18 mouse cellular contexts compared by ENCODE assay signal in the genomic region with DNA sequence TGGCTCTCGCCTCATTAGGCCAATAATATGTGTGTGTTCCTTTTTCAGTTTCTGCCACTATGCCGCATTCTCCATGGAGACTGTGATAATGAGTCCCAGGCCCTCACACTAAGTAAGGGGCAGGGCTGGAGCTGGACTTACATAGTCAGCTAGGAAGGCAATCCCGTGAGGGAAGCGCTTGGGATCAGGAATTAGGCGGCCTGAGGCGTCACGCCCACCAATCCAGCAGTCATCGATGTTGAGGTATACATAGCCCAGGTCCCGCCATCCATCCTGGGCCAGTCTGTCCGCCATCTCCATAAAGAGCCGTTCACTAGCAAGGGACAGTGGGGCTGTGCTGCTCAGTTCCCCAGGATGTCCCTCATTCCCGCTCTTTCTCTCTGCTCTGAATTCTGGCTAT. TPM values are rescaled to one million over a fixed set of nuclear protein-coding genes. Genes with fewer than 3 reads are reported as not detected.
DNase-seq lines count a peak whose midpoint lies in the region; ATAC-seq lines count a peak whose summit lies in the region.
"Had no signal": no experiment of that assay in that cellular context is flagged by ENCODE, and none has a peak within 500 bp of the region (broad histone marks: within the 10 kb centered on the region; RNA-seq: fewer than 3 reads in every experiment).

No protein-coding gene starts in this region.

- 84% methylated on average over 12 of the region's 12 CpGs for WGBS in heart, embryonic 13.5 days
- WGBS in heart, embryonic 12.5 days: 88% methylated on average over 12 of the region's 12 CpGs
- 63% methylated on average over 12 of the region's 12 CpGs for WGBS in neural tube, embryonic 12.5 days
- 84% methylated on average over 12 of the region's 12 CpGs for WGBS in intestine, embryonic 15.5 days
- 91% methylated on average over 12 of the region's 12 CpGs for WGBS in liver, embryonic 16.5 days (ENCODE audit: insufficient replicate concordance)

- no peak overlapping the region for H3K27ac ChIP-seq in heart, embryonic 13.5 days (replicated peaks)
- no peak overlapping the region for H3K27ac ChIP-seq in heart, embryonic 12.5 days (ENCODE audit: poor library complexity, severe bottlenecking)
- H3K27ac ChIP-seq in neural tube, embryonic 12.5 days: no peak overlapping the region
- H3K27ac ChIP-seq in intestine, embryonic 15.5 days: no peak overlapping the region
- no peak overlapping the region for H3K27ac ChIP-seq in liver, embryonic 16.5 days (ENCODE audit: low read length)
- H3K27ac ChIP-seq: midbrain, embryonic 12.5 days had no signal

- no peak for ATAC-seq in heart, embryonic 13.5 days (ENCODE audit: extremely low read depth, insufficient number of reproducible peaks, low FRiP score, low TSS enrichment)
- ATAC-seq in heart, embryonic 12.5 days (ENCODE audit: insufficient number of reproducible peaks, low FRiP score): no peak
- ATAC-seq in neural tube, embryonic 12.5 days (ENCODE audit: low FRiP score, low read depth): no peak
- no peak for ATAC-seq in intestine, embryonic 15.5 days
- ATAC-seq in liver, embryonic 16.5 days (ENCODE audit: low read depth): no peak

- no peak for DNase-seq in neural tube, embryonic 10.5 days (ENCODE audit: extremely low spot score, low spot score)
- DNase-seq in adipocyte (ENCODE audit: low spot score): no peak
- no peak for DNase-seq in thymus, adult 18-20 months
- DNase-seq: cerebellum, adult 8-10 months; gastrocnemius, postnatal 14 days; heart, postnatal 14 days; layer of hippocampus, postnatal 36 days; lung, adult 2 months; lung, postnatal 36 days; thymus, postnatal 14 days had no signal

- H3K9ac ChIP-seq in heart, embryonic 13.5 days: peak overlapping the region; percentile 80; the same call in 1 of the 2 replicates
- no peak overlapping the region for H3K9ac ChIP-seq in heart, embryonic 12.5 days
- H3K9ac ChIP-seq in neural tube, embryonic 12.5 days: peak overlapping the region; percentile 17; the same call in 1 of the 2 replicates
- no peak overlapping the region; the same call in 1 of the 2 replicates for H3K9ac ChIP-seq in intestine, embryonic 15.5 days
- H3K9ac ChIP-seq in liver, embryonic 16.5 days (ENCODE audit: low read depth, low read length): no peak overlapping the region
- H3K9ac ChIP-seq: midbrain, embryonic 12.5 days had no signal

- peak overlapping the region; percentile 93 for H3K4me2 ChIP-seq in heart, embryonic 13.5 days
- no peak overlapping the region for H3K4me2 ChIP-seq in heart, embryonic 12.5 days
- no peak overlapping the region; the same call in 1 of the 2 replicates for H3K4me2 ChIP-seq in neural tube, embryonic 12.5 days (replicated peaks)
- H3K4me2 ChIP-seq in intestine, embryonic 15.5 days (replicated peaks): 0 out of 2 replicates have a peak overlapping the region, but pooled peaks have one; percentile 4
- H3K4me2 ChIP-seq in liver, embryonic 16.5 days (ENCODE audit: low read depth, low read length): no peak overlapping the region; the same call in 1 of the 2 replicates
- H3K4me2 ChIP-seq: midbrain, embryonic 12.5 days had no signal

- H3K4me1 ChIP-seq in heart, embryonic 13.5 days: peaks cover 38% of the 10 kb centered on the region
- peaks cover 32% of the 10 kb centered on the region for H3K4me1 ChIP-seq in heart, embryonic 12.5 days (replicated peaks)
- H3K4me1 ChIP-seq in neural tube, embryonic 12.5 days: peaks cover 27% of the 10 kb centered on the region
- H3K4me1 ChIP-seq in intestine, embryonic 15.5 days (replicated peaks): peaks cover 28% of the 10 kb centered on the region
- H3K4me1 ChIP-seq in liver, embryonic 16.5 days (ENCODE audit: control insufficient read depth, low read depth, low read length): peaks cover 41% of the 10 kb centered on the region

- H3K9me3 ChIP-seq in heart, embryonic 13.5 days: no peaks in the 10 kb centered on the region
- no peaks in the 10 kb centered on the region for H3K9me3 ChIP-seq in heart, embryonic 12.5 days (replicated peaks)
- no peaks in the 10 kb centered on the region for H3K9me3 ChIP-seq in neural tube, embryonic 12.5 days
- no peaks in the 10 kb centered on the region for H3K9me3 ChIP-seq in intestine, embryonic 15.5 days
- no peaks in the 10 kb centered on the region for H3K9me3 ChIP-seq in liver, embryonic 16.5 days (replicated peaks; ENCODE audit: control insufficient read depth, low read length)
- H3K9me3 ChIP-seq: midbrain, embryonic 12.5 days had no signal

- H3K36me3 ChIP-seq in heart, embryonic 13.5 days: peaks cover 49% of the 10 kb centered on the region
- H3K36me3 ChIP-seq in heart, embryonic 12.5 days: peaks cover 40% of the 10 kb centered on the region
- peaks cover 22% of the 10 kb centered on the region for H3K36me3 ChIP-seq in neural tube, embryonic 12.5 days
- peaks cover 18% of the 10 kb centered on the region for H3K36me3 ChIP-seq in intestine, embryonic 15.5 days
- peaks cover 33% of the 10 kb centered on the region for H3K36me3 ChIP-seq in liver, embryonic 16.5 days (ENCODE audit: control insufficient read depth, insufficient read depth)

- H3K4me3 ChIP-seq in heart, embryonic 13.5 days: peak overlapping the region; percentile 63; the same call in 1 of the 2 replicates
- H3K4me3 ChIP-seq in heart, embryonic 12.5 days: no peak overlapping the region
- no peak overlapping the region for H3K4me3 ChIP-seq in neural tube, embryonic 12.5 days
- H3K4me3 ChIP-seq in intestine, embryonic 15.5 days (replicated peaks): no peak overlapping the region
- peak overlapping the region; percentile 1; the same call in 1 of the 2 replicates for H3K4me3 ChIP-seq in liver, embryonic 16.5 days (ENCODE audit: low read depth, low read length)
- H3K4me3 ChIP-seq: midbrain, embryonic 12.5 days had no signal

- H3K27me3 ChIP-seq in heart, embryonic 13.5 days (replicated peaks): no peaks in the 10 kb centered on the region
- H3K27me3 ChIP-seq in heart, embryonic 12.5 days (replicated peaks): no peaks in the 10 kb centered on the region
- peaks cover 15% of the 10 kb centered on the region for H3K27me3 ChIP-seq in neural tube, embryonic 12.5 days (replicated peaks)
- H3K27me3 ChIP-seq in intestine, embryonic 15.5 days (replicated peaks): no peaks in the 10 kb centered on the region
- no peaks in the 10 kb centered on the region for H3K27me3 ChIP-seq in liver, embryonic 16.5 days (ENCODE audit: control insufficient read depth, insufficient read depth, low read depth, low read length)

RNA-seq across cellular contexts. Expression of a gene that starts 2.1 kb away (rescaled TPM):
- polyA plus RNA-seq in heart, embryonic 13.5 days (2015; fragmentation: Nextera tagmentation; extraction: Ambion mirVana): 42.2 and 44.7 TPM in 2 replicates
- polyA plus RNA-seq in heart, embryonic 12.5 days (2016; fragmentation: Nextera tagmentation; extraction: Ambion mirVana): 40.5 and 44.6 TPM in 2 replicates
- 24.8 and 27.1 TPM in 2 replicates for polyA plus RNA-seq in neural tube, embryonic 12.5 days (2016; fragmentation: Nextera tagmentation; extraction: Ambion mirVana)
- polyA plus RNA-seq in intestine, embryonic 15.5 days (2015; fragmentation: Nextera tagmentation; extraction: Ambion mirVana): 144 and 176 TPM in 2 replicates
- 48.2 and 51.1 TPM in 2 replicates for polyA plus RNA-seq in liver, embryonic 16.5 days (2015; fragmentation: Nextera tagmentation; extraction: Ambion mirVana)

RNA-seq across cellular contexts. Expression of a gene that starts 2.1 kb away (rescaled TPM):
- polyA plus RNA-seq in heart, embryonic 13.5 days (2015; fragmentation: Nextera tagmentation; extraction: Ambion mirVana): 9.2 TPM in 2 replicates
- 9.8 and 9.9 TPM in 2 replicates for polyA plus RNA-seq in heart, embryonic 12.5 days (2016; fragmentation: Nextera tagmentation; extraction: Ambion mirVana)
- polyA plus RNA-seq in neural tube, embryonic 12.5 days (2016; fragmentation: Nextera tagmentation; extraction: Ambion mirVana): 3.6 and 4.0 TPM in 2 replicates
- polyA plus RNA-seq in intestine, embryonic 15.5 days (2015; fragmentation: Nextera tagmentation; extraction: Ambion mirVana): 13.1 and 13.4 TPM in 2 replicates
- polyA plus RNA-seq in liver, embryonic 16.5 days (2015; fragmentation: Nextera tagmentation; extraction: Ambion mirVana): 38.9 and 43.4 TPM in 2 replicates

RNA-seq across cellular contexts. Expression of a gene that starts 2.1 kb away (rescaled TPM):
- 334 and 366 TPM in 2 replicates for polyA plus RNA-seq in heart, embryonic 13.5 days (2015; fragmentation: Nextera tagmentation; extraction: Ambion mirVana)
- 299 and 309 TPM in 2 replicates for polyA plus RNA-seq in heart, embryonic 12.5 days (2016; fragmentation: Nextera tagmentation; extraction: Ambion mirVana)
- 285 and 313 TPM in 2 replicates for polyA plus RNA-seq in neural tube, embryonic 12.5 days (2016; fragmentation: Nextera tagmentation; extraction: Ambion mirVana)
- polyA plus RNA-seq in intestine, embryonic 15.5 days (2015; fragmentation: Nextera tagmentation; extraction: Ambion mirVana): 277 and 308 TPM in 2 replicates
- 170 and 175 TPM in 2 replicates for polyA plus RNA-seq in liver, embryonic 16.5 days (2015; fragmentation: Nextera tagmentation; extraction: Ambion mirVana)

RNA-seq across cellular contexts. Expression of a gene that starts 17.5 kb away (rescaled TPM):
- polyA plus RNA-seq in heart, embryonic 13.5 days (2015; fragmentation: Nextera tagmentation; extraction: Ambion mirVana): 473 and 541 TPM in 2 replicates
- polyA plus RNA-seq in heart, embryonic 12.5 days (2016; fragmentation: Nextera tagmentation; extraction: Ambion mirVana): 475 and 496 TPM in 2 replicates
- polyA plus RNA-seq in neural tube, embryonic 12.5 days (2016; fragmentation: Nextera tagmentation; extraction: Ambion mirVana): 302 and 313 TPM in 2 replicates
- polyA plus RNA-seq in intestine, embryonic 15.5 days (2015; fragmentation: Nextera tagmentation; extraction: Ambion mirVana): 502 and 513 TPM in 2 replicates
- polyA plus RNA-seq in liver, embryonic 16.5 days (2015; fragmentation: Nextera tagmentation; extraction: Ambion mirVana): 348 and 350 TPM in 2 replicates

RNA-seq across cellular contexts. Expression of a gene that starts 37.9 kb away (rescaled TPM):
- polyA plus RNA-seq in heart, embryonic 13.5 days (2015; fragmentation: Nextera tagmentation; extraction: Ambion mirVana): 0.37 and 0.49 TPM in 2 replicates
- polyA plus RNA-seq in heart, embryonic 12.5 days (2016; fragmentation: Nextera tagmentation; extraction: Ambion mirVana): 0.35 and 0.66 TPM in 2 replicates
- not detected in 2 replicates for polyA plus RNA-seq in neural tube, embryonic 12.5 days (2016; fragmentation: Nextera tagmentation; extraction: Ambion mirVana)
- 0.11 and 0.13 TPM in 2 replicates for polyA plus RNA-seq in intestine, embryonic 15.5 days (2015; fragmentation: Nextera tagmentation; extraction: Ambion mirVana)
- polyA plus RNA-seq in liver, embryonic 16.5 days (2015; fragmentation: Nextera tagmentation; extraction: Ambion mirVana): 0.08 TPM in 1 of 2 replicates, not detected in the other
- polyA plus RNA-seq: C2C12; lung, adult 2 months; myocyte had no signal

Comparison
In these comparisons a context has a peak if more than half of its experiments do, and no peak if none do; other contexts are left out.
1. H3K4me2 ChIP-seq: peak in heart, embryonic 13.5 days (single experiment) and intestine, embryonic 15.5 days (single experiment); none in heart, embryonic 12.5 days (single experiment), neural tube, embryonic 12.5 days (single experiment) and liver, embryonic 16.5 days (single experiment).
2. H3K4me3 ChIP-seq: peak in heart, embryonic 13.5 days (single experiment) and liver, embryonic 16.5 days (single experiment); none in heart, embryonic 12.5 days (single experiment), neural tube, embryonic 12.5 days (single experiment) and intestine, embryonic 15.5 days (single experiment).
3. H3K9ac ChIP-seq: peak in heart, embryonic 13.5 days (single experiment) and neural tube, embryonic 12.5 days (single experiment); none in heart, embryonic 12.5 days (single experiment), intestine, embryonic 15.5 days (single experiment) and liver, embryonic 16.5 days (single experiment).